Mouse (Mus musculus) activated CD4-positive, CD25-positive, alpha-beta regulatory T cell, adult 4 months (primary cell): ENCODE data around the gene Mob2. TPM values are rescaled to one million over a fixed set of nuclear protein-coding genes. Genes with fewer than 3 reads are reported as not detected.

Experiments used
- ATAC-seq: one replicate; pipeline ENCODE4 v1.8.0; 2017
- polyA plus RNA-seq, 2 experiments: library from polyadenylated mRNA; unstranded; fragments of 100-300 nt; shearing (Covaris generic); gene quantifications; one replicate each; pipeline ENCODE4 v1.2.1; 2017

Gene Mob2
- polyA plus RNA-seq, 2 experiments from 2014 or later = 55.7 to 62.4 TPM

DNA sequence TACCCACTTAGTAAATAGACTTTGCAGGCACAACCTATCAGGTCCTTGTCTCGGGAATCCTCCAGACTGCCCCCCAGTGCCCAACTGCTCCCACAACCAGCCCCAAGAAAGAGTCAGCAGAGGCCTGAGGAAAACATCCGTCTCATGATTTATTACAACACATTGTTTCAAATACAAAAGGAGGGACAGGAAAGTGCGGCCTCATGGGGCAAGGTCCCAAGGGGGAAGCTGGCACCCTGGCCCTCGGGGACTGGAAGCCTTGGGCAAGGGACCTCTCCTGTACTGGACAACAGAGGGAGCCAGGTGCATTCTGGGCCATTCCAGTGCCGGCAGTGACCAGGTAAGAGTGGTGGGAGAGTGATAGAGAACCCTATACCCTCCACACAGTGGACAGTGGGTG, 18.5 kb upstream of the Mob2 start:
- no peak for ATAC-seq

DNA sequence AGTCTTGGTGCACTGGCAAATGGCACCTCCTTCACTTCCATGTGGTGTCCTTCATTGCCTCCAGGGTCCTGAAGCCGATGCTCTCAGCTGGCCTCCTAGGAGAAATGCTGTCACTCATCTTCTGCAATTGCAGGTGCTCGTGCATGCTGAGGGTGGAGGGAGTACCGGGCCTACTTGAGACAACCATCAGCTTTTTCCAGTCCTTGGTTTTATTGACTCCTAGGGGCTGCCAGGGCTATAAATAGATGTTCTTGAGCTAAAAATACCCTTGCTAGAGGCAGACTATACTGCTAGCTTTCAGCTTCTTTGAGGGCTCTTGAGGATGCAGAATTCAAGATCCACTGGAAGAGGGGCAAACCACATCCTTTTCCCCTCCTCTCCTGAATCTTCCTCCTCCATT, 16.3 kb upstream of the Mob2 start:
- no peak for ATAC-seq

DNA sequence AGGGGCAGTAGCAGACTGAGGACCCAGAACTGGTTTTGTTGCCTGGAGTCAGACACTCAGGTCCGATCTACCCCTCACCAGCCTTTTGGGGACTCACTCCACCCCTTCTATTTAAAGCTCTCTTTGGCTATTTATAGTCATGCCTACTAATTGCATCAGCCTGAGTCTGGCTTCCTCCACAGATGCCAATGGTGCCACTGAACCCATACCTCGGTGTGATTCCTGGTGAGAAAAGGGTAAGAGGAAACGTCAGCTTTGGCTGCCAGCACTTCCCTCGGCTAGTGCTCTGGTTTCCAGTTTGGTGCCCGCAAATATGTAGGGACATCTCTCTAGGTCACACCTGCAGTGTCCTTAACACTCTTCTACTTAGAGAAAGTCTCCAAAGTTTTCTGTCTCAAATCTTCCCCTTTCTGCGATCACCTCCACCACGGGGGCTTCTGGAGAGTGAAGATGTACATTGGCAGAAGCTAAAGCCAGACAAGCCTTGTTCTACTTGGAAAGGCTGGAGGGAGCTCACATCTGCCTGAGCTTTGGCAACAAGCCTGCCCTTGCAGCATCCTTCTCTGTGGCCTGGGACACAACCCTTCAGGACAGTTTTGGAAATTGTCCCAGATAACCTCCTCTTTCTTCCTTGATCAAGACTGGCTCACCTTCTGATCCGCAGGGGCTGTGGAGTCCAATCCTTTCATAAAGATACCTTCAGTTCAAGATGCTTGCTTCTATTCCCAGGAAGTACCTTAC, 13.5 kb upstream of the Mob2 start:
- no peak for ATAC-seq

DNA sequence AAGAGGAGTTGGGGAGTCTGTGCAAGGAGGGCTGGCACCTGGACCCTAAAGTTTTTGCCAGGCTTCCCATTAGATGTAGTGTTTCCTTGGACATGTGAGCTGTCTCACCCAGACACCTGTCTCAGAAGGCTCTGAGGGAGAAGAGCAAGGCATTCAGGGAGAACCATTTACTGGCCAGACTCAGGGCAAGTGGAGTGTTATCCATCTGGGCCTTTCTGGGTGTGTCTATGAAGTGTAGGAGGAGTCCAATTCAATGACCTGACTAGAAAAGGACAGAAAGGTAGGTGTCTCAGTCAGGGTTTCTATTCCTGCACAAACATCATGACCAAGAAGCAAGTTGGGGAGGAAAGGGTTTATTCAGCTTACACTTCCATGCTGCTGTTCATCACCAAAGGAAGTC, 10.9 kb upstream of the Mob2 start:
- no peak for ATAC-seq

DNA sequence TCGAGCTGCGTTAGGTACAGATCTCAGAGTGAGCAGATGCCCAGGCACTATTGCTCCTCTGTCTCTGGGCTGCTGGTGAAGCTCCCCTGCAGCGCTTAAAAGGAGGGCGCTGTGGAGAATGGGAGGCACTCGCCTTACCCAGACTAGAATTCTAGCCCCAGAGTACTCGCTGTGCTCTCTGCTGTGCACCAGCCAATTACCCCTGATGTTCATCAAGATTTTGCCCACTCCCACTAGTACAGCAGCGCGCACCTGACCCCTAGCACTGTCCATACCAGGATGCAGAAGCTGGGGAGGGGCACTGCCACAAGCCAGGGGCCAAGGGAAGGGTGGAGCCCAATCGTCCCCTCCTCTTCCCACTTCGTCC, 10.3 kb upstream of the Mob2 start:
- no peak for ATAC-seq

DNA sequence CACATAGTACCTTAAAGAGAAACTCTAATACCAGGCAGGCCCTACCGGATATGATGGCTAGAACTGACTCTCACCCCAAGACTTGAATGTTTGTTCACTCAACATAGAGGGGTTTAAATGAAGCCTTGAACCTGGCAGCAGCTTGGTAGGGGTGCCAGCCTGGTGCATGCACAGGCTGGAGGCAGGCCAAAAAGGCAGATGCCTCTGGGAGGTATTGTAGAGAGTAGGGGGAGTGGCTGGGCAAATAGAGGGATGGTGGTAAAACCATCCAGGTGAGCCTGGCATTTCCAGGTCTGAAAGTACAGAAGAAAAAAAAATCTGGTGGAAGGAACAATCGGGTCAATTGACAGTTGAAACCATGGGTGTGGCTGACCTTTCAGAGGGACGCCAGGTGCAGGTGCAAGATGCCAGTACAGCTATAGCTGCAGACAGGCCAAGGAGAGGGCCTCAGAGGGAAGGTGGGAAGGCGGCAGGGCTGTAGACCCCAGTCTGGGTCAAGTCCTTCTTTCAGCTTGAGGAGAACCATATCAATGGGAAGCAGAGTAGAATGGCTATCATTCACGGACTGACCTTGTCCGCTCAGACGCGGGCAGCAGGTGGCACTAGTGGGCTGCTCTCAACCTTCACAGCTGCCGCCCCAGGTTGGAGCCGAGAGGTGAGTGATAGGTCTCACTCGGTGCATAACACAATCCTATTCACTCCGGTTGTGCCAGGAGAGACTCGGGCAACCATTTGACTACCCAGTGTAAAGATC, 9.8 kb upstream of the Mob2 start:
- no peak for ATAC-seq

DNA sequence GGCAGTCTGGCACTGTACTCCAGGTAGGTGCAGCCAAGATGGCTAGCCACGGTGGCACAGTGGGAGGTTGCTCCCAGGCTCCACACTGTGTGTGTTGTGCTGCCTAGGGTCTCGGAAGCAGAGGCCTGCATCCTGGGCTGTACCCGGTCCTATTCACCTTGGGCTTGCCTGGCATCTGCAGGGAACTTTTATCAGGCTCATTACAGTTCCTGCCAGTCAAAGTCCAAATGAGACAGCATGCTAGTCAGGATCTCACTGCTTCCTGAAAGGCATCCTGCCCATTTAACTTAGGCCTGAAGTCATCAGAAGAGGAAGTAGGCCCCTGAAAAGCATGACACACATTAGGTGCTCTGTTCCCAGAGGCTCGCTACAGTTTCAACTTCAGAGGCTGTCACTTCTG, 7.6 kb upstream of the Mob2 start:
- no peak for ATAC-seq

DNA sequence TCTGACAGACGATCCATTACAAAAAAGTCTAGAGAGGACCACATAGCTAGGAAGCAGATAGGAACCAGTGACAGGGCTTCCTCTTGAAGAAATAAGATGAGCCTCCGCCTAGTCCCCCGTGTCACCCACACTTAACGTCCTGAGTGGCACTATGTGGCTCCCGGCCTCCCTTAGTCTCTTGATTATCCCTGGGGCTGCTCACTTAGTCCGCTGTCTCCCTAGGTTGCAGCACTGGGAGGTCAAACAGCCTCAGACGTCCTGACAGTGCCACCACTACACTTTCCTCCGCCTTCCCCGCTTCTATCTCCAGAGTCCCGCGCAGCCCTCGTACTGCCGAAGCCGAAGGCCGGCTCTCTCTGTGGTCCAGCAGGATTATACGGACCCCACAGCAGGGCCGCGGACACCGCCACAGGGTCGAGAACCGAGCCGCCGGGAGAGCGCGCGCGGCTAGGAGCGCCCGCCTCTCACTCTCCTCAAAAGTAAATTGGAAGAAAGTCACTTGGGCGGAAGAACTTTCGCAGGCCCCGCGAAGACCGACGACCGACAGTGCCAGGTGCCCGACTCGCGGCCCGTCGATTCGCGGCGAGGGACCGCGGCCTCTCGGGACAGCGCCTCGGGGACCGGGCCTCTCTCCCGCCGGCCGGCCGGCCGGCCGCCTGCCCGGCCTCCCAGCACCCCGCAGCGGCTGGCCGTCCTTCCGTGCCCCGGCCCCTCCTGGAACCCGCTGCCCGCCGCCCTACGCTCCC, 507 bp downstream of the Mob2 start:
- no peak for ATAC-seq

DNA sequence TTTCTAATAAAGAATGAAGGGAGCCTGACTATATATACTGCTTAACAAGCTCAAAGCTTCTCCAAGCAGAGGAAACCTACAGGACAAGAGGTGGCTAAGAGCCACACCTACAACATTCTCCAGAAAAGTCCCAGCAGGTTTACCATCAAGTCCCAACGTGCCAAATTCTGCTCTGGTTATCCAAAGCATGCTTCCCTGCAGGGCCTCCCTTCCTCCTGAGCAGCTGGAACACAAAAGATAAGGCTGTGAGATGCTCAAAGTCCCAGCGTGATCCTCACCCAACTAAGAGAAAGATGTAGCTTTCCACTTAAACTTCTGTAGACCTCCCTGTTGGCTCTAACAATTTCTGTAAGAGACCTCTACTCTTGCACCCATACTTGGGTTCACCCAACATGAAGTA, 1.8 kb downstream of the Mob2 start:
- no peak for ATAC-seq

DNA sequence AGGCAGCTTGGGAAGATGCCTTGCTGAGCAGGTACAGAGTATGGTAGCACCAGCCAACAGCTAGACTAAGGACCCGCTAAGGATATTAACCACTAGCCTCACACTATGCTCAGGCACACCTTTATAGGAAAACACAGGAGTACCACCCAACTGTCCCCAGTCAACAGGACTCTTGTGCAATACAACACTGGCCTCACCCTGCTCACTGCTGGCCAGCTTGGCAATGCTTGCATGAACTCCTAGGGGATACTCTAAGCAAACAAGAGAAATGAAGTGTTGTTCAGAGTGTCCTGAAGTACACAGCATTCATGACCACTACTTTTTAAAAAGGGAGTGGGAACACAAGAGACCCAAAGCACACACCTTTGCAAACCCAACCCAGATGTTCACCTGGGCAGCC, 3.7 kb downstream of the Mob2 start:
- ATAC-seq = no peak

DNA sequence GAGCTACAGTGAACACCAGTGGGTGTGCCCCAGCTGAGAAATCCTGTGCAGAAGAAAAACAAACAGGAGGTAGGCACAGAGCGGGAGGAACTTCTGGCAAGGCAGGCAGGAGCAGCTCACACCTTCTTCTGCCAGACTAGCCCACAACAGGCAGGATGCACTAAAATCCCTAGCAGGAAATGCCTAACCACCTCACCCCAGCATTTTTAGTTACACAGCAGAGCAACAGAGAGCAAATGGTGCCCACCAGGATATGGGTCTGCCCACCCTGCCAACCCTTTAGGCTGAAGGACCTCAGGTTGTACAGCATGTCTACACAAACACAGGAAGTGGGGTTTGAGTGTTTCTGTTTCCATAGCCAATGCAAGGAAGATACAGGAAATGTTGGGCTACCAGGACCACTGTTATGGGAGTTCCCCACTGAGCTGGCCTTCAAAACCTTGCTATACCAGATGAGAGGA, 4.2 kb downstream of the Mob2 start:
- peak; percentile 71 for ATAC-seq

DNA sequence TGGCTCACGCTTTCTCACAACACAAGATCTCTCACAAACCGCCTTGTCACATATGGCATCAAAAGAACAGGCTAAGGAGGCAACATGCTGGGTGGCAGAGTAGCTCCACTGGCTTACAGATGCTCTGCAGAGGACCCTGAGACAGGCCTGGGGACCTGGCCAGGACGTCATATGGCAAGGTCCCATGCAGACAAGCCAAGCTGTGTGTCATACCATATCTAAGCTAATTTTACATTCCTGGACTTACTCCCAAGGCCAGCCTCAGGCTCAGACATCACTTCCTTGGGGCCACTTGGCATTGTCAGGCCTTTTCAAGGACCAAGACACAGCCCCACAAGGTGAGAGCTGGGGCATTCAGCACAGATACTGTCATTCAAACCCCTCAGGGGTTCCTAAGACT, 5.4 kb downstream of the Mob2 start:
- no peak for ATAC-seq

DNA sequence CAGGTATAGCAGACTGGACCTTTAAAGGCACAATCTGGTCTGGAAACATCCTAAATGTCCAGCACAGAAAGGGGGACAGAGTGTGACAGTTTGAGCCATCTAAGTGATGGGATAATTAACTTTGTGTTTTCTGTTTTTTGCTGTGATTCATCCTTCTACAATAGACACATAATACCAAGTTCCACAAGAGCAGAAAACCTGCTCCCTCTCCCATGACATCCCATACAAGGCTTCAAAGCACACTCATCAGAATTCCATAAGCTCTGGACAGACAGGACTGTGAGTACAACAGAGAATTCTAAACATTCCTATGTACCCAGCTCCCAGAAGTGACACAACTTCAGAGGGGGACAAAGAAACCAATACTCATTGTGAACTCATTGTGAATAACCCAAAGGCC, 10.3 kb downstream of the Mob2 start:
- no peak for ATAC-seq

DNA sequence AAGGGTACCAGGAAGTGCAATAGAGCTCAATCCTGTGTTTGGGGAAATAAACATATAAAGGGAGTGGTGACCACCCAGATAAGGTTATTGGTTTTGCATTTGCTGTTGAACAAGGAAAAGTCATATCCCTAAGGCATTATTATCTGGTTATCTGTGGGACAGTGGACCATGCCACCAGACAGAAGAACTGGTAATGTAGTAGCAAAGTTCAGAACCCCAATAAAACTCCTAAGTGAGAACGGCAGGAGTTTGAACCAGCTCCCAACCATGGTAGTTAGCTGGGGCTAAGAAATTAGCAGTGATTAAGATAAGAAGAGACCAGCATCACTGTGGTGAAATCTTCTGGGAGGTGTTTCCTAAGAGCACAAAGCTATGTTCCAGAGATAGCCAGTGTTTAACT, 14.9 kb downstream of the Mob2 start:
- ATAC-seq = no peak

DNA sequence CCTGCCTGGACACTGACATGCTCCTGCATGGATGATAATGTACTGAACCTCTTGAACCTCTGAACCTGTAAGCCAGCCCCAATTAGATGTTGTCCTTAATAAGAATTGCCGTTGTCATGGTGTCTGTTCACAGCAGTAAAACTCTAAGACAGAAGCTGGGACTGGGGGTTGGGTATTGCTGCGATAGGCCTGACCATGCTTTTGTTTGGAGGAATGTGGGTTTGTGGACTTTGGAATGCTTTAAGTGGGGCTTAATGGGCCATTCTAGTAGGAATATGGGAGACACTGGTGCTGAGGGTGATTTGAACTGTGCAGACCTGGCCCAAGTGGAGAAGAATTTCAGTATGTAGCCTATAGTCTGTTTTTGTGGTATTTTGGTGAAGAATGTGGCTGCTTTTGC, 15.5 kb downstream of the Mob2 start:
- no peak for ATAC-seq

DNA sequence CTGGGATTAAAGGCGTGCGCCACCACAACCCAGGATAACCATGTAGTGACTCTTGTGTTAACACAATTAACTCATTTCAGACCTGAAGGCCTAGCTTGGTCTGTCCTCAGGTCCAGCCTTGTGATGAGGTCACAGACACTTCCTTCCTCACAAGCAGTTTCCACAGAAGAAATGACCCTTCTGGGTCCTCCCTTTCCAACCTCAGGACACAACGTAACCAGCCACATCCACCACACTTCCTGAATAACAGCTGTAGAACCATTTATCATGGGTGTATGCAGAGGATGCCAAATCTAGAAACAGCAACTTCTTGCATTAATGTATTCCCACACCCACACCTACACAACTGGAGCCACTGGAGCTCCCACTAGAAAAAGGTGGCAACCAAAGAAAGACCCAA, 20.1 kb downstream of the Mob2 start:
- ATAC-seq = no peak

DNA sequence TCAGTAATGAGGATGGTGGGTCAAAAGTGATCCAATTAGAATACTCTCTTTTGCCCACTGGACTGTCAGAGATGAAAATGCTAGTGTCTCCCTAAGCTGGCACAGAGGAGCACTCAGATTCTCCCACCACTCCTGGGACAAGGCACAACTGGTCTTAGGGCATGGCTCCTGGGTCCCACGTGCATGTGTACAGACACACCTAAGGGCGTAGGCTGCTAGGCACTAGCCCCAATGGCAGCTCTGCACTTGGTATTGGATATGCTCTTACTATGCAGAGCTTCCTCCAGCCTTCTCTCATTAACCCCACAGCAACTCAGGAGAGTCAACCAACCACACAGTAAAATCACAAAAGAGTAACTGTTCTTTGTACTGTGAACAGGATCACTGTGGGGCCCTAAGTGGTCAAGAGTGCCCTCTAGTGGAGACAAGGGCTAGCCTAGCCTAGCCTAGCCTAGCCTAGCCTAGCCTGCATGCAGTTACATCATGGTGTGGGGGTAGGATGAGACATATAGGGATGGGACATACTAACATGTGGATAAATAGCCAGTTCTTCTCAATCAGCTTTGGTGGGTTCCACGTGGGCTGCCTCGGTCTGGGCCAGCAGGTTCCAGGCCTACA, 23.2 kb downstream of the Mob2 start:
- ATAC-seq = no peak

DNA sequence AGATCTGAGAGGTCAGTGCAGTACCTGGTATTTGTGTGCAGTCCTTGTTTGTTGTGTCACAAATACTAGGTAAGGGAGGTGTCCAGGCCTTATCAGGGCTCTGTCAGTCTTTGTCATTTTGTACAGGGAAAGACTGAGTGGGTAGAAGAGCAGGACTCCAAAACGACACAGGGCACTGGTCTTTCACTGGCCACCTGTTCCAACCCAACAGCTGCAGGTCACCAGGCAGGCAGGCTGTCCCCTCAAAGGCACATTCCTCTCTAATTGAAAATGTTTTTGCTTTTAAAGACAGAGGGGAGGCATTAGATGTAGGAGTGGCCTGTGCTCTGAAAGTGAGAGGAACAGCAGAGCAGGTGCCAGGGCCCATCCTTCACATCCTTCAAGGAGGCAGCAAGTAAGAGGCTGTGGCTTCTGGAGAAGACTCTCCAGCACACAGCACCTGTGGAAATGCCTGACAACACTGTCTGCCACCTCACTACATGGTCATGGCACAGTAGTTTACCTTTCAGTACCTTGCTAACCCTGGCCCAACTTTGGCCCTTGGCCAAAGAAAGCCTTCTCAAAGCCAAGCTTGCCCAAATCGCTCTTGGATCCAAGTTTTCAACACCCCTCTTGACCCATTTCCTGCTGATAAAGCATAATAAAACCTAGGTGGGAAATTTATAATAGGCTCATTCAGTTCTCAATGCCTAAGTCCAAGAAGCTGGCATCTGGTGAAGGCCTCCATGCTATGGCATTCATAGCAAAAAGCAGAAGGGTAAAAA, 25.6 kb downstream of the Mob2 start:
- ATAC-seq = no peak

DNA sequence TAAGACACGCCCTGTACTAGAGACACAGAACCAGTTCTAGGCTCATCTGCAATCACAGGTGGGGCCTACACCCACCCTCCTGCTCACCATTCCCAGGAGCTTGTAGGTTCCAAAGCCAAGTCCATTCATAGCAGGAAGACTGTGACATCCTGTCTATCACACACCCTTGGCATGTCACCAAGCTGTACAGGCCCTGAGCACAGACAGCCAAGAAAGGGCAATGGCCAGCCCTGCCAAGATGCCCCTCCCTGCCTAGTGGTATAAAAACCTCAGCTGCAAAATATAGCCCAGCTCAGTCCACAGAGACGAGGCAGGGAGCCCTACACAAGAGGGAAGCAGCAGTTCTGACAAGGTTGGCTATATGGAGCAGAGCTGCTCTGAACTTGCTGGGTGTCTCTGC, 26.7 kb downstream of the Mob2 start:
- ATAC-seq = no peak

DNA sequence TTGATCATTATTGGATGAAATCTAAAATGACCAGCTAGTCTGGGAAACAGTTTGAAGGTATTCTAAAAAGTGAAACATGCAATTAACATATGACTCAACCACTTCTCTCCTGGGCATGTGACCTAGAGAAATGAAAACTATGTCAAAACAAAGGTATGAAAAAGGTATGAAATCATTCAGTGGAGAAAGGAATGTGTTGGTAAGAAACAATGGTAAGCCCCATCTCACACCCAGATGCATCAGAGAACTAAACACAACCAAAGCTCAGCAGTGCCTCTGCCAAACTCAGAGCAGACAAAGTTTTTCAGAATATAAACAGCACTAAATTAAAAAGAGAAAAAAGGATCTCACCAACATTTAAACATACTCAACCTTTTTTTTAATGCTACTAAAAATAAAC, 30.8 kb downstream of the Mob2 start:
- ATAC-seq = no peak

DNA sequence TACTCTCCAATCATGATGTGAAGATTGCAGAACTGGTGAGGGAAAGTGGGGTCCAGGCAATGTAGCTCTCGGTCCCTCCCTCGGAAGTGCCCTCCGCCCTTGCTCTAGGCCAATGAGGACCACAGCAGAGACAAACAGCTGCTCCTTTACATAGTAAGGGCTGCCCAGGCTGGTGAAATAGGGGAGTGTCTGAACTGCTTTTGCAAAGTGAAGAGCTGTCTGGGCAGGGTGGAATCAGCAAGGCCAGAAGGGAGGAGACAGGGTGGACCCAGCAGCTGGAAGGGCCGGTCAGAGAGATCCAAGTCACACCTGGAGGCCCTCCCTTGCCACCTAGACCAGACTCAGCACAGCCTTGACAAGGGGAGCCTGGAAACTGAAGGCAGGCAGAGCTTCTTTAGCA, 34.9 kb downstream of the Mob2 start:
- ATAC-seq = no peak

DNA sequence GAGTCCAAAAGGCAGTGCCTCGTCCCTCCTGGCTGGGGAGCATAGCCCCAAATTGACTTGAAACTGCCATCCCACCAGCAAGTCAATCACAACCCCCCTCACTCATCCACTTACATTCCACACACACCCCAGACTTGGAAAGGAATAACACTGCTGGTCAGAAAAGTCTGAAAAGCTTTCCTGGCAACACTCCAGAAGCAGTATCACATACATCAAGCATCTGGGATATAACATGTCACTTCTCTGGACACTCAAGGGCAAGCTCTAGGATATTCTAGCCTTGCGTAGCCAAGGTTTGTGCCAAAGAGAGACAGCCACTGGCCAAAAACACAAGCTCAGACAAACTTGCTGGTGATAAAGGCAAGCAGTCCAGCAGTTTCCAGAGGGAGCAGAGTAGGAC, 35.7 kb downstream of the Mob2 start:
- ATAC-seq = no peak

DNA sequence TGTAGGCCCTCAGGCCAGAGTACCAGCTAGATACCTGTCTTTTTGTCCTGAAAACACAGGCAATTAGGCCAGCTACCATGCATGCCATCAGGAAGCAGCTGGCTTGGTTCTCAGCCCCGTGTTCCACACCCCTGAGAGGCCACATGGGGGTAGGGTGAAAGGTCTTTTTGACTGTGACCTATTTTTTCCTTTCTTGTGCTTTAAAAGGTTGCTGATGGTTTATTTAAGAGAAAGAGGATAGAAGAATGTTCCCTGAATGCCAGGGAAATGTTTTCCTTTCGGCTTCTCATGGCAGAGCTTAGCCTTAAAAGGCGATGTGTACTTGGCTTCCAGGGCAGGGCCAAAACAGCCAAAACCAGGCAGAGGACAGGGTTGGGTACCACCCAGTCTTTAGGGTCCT, 40.0 kb downstream of the Mob2 start:
- no peak for ATAC-seq
